Mouse (Mus musculus) cerebellum, adult 18-20 months (tissue): ENCODE measurements around the gene Gm12830.

Experiments
- DNase-seq, 2 experiments: peaks; one replicate each; pipeline ENCODE4 v3.0.0; 2021

Gene Gm12830

GRCm38 (mm10) chr4:114821567-114822192, at the start of gene Gm12830:
TSS of gene Gm12830 (plus strand) at chr4:114821722.
- peak; percentile 5 to 10 for DNase-seq

GRCm38 (mm10) chr4:114773316-114773715, 48.2 kb upstream of the Gm12830 start:
- DNase-seq, result no peak

GRCm38 (mm10) chr4:114777625-114778202, 43.8 kb upstream of the Gm12830 start:
- no peak for DNase-seq

DNA sequence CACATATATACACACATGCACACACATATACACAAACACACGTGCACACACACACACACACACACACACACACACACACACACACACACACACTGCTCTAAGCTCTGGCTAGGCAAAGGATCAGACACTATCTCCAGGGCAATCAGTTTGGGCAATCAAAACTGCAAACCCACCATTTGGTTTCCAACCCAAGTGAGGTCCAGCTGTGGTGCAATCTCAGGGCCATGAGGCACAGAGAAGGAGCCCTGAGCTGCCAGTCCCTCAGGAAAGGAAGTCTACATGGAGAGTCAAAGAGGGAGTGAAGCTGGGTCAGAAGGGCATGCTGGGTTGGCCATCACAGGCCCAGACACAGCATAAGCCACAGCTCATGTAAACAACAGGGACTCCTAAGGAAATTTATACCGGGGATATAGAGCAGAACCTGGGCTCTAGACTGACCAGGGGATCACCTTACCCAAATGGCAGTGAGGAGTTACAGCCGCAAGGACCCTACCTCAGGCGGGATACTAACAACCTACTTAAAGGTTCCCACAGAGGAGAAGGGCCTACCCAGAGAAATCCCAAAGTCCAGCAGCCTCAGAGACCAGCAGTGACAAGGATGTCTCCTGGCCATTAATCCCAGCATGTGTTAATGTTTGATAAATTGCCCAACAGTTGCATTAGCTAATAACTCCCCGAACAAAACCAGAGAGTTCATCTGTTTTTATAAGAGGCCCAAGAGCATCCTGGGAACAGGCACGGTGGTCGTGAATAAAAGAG, 42.6 kb upstream of the Gm12830 start:
- no peak for DNase-seq

- no peak for DNase-seq
Observed at GRCm38 (mm10) chr4:114779475-114779757, 42.1 kb upstream of the Gm12830 start.

DNA sequence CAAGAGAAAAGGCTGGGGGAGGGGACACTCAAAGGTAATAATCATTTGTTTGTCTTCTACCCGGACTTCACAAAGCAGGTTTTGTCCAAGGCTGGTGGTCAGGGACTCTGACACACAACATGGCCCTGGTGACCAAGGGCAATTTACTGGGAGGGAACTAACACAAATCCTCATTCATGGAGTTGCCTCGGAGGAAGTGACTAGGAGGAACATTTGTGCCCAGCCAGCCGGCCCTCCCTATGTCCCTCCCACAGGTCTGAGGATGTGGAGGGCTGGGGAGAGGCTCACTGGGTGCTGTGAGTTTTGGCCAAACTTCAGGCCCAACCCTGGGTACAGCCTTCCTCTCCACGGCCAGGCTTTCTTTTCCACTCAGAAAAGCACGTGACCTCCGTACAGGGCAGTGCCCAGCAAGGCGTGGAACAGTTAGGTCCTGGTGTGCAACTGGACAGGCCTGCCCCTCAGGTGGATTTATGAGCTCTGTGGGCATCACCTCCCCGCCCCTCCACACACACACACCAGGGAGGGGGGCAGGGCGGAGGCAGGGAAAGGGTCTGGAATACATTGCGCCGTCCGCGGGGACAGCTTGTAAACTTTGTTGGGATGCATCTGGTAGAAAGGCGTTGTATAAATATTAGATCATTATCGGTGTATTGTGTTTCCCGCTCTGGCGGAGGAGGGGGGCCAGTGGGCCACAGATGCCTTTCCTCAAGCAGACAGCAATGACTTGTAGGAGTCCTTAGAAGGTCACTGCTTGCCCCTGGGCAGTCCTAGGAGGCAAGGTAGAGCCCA, 41.6 kb upstream of the Gm12830 start:
- no peak for DNase-seq

- no peak for DNase-seq
Observed at GRCm38 (mm10) chr4:114782851-114783250, 38.7 kb upstream of the Gm12830 start.

- no peak for DNase-seq
Observed at GRCm38 (mm10) chr4:114784735-114785134, 36.8 kb upstream of the Gm12830 start.

- no peak for DNase-seq
Observed at GRCm38 (mm10) chr4:114788856-114789255, 32.7 kb upstream of the Gm12830 start.

- DNase-seq, result no peak
Observed at GRCm38 (mm10) chr4:114791650-114792049, 29.9 kb upstream of the Gm12830 start.

DNA sequence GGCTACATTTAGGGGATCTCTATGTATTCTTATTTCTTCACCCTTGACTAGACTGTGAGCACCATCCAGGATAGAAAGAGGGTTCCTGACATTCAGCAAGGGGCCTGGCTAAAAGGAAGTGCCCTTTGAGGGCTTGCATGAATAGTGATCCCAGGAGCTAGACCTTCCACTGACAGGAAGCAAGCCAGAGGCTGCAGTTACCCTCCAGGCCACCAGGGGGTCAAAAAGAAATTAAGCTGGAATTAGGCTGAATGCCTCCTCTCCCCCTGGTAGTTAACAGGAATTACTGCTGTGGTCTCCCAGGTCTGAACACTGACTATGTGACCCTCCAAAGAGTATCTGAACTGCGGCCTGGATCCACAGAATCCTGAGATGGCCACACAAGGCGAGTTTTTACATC, 27.7 kb upstream of the Gm12830 start:
- DNase-seq, result no peak

GRCm38 (mm10) chr4:114797254-114797914, 24.1 kb upstream of the Gm12830 start:
- no peak for DNase-seq

DNA sequence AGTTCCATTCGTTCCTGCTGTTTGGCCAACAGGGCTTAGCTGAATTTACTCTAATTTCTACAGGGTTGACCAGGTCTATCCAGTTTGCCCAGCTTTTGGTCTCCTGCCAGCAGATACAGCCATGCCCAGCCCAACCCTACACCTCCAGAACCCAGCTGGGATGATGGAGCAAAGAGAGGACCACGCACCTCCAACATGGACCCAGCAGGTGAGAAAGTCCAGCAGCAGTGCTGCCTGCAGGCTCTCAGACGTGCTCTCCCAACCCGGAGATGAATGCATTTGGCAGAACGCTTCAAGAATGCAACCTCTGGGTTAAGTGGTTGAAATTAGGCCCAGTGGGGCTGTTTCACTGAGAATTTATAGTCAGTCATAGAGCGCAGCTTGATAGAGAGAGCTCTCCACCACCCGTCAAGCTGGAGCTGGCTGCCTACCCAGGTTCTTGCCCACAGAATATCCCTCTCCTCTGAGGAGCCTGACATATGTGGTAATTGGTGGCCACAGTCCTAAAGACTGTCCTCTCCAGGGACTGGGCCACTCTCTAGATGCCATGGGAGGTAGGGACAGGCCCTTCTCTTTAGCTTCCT, 23.4 kb upstream of the Gm12830 start:
- no peak for DNase-seq

DNA sequence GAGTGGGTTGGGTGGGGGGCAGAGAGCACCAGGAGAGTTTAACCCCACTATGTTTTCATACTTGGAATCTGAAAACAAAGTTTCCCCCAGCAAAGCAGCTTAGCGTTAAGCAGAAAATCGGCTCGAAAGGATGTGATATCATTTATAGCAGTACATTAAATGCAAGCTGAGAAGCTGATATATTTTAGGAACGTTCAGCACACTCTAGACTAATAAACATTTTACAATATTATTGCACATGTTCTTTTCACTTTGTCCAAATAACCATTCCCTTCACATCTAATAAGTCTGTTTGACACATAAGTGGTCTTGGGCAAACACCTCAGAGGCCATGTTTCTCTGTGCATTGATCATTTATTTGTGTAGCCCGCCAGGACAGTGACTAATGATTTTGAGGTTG, 17.4 kb upstream of the Gm12830 start:
- no peak for DNase-seq

DNA sequence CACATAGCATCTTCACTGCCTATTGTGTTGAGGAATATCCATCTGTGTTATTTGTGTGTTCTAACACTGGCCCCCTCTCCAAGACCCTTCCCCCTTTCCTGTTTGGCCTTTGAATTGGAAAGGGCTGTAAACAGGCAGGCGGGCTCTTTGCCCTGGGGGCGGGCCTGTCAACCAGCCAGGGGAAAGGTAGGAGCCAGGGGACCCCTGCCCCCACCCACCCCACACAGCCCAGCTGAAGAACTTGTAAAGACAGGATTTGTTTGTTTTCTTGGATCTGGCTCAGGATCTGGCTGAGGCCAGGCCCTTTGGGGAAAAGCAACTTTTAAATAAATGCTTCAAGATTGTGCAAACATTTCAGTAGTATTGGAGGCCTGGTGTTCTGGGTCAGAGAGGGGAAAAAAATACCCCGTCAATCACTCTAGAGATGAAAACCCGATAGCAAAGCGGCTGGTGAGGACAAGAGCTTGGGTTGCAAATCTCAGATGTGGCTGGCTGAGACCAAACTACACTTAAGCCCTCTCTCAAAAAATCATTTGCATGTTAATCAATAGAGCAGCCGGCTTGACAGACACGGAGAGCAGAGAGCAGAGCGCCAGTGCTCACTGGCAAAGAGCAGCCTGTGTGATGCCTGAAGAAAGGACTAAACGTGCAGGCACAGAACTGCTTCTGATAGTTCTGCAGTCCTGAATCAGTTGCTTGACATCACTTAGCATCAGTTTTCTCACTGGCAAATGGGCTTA, 2.4 kb upstream of the Gm12830 start:
- DNase-seq, result no peak

DNA sequence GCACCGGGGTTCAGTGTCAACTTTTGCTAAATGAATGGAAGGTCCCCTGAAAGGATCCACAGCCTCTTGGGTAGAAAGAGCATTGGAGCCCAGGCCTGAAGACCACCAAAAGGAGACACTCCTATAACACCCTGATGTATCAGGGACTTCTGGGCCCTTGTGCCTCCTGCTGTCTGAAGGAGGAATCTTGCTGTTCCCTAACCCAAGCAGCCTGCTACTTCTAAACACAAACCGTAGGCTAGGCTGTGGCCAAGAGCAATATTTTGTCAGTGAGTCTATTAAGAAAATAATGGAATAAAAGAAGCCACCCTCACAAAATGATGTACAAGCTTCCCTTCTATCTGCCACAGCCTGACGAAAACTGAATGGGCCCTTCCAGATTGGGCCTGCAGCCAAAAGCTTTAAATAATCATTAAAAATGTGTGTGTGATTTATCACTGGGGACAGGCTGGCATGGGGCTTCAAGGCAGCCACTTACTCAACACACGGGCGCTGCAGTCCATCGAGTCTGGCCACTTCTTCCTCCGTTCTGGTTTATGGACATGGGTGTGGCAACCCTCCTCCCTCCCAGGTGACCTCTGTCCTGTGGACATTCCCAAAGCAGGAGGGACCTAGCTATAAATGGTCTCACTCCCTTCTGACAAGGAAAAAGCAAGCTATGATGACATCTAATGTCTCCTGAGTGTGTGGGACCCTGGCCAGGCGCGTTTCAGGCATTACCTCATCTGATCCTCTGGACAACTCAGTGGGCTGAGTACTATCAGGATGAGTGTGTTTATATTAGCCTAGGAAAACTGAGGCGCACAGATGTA, 13.5 kb downstream of the Gm12830 start:
- no peak for DNase-seq

DNA sequence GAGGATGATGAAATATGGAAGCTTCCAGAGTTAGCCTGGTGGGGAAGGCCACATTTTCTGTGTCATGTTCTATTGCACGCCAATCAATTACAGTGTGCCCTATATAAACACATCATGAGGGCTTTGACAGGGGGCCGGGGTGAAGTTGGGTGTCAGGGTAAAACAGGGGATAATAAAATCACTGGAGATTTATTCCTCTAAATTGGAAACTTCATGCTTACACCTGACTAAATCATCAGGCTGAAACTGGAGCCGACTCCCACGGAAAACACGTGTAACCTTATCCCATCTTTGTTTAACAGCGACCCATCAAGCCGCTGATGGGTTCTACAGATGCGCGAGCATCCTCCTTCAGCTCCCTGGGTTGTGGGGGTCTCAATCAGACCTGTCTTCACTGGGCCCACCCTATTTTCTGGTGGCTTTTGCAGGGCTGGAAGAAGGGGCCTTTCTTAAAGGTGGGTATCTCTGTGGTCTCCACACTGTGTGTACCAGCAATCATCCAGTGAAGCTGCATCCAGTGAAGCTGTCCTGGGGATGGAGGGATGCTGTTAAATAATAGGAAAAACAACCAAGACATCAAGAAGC, 19.9 kb downstream of the Gm12830 start:
- no peak for DNase-seq

DNA sequence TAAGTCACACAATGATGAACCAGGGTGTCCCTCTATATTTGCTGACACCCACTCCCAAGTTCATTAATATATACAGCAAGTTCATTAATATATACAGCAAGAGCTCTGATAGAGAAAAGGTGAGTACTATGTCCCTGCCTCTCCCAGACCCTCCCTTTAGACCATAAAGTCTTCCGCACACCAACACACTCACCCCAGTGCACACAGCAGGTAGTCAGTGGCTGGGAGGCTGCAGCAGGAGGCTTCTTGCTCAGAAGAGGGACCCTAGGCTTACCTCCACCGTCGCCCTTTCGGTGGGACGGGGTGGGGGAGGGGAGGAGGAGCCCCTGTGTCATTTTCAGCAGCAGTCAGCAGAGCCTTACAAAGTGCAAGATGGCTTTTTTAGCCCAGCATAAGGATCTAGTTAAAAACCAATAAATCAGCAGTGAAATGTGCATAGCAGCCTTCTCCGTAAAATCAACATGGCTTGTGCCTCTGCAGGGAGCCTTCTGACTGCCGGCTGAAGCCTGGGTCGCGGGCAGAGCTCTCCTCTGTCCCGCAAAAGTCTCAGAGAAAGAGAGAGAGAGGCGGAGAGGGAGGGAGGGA, 20.9 kb downstream of the Gm12830 start:
- DNase-seq, result no peak

GRCm38 (mm10) chr4:114843097-114843721, 21.7 kb downstream of the Gm12830 start:
- no peak for DNase-seq

DNA sequence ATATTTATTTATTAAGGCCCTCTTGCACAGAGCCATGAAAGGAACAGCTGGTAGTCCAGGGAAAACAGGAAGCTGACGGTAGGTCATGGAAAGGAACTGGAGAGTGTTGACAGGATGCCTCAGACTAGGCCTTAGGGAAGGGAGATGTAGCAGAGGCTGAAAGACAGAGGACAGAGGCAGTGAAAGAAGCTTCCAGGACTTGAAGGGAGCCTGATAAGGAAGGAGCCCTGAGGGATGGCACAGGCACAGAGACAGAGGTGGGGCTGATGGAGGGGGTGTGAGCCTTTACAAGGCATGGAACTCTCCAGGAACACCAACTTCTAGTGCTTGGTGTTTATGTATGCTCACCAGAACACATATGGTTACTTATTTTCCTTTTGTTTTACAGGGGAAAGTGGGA, 23.1 kb downstream of the Gm12830 start:
- no peak for DNase-seq
